Mouse (Mus musculus): ENCODE measurements around the gene Morn1.

Morn1 gene

GRCm38 (mm10) chr4:155138451-155138850 is 52.1 kb downstream of the Morn1 start:
- DNase-seq (ENCODE audit: extremely low read depth, low read depth): no peak

- DNase-seq (ENCODE audit: extremely low read depth, low read depth): no peak
These were observed 53.1 kb downstream of the Morn1 start for GRCm38 (mm10) chr4:155139281-155140045.

GRCm38 (mm10) chr4:155140150-155140549 is 53.8 kb downstream of the Morn1 start:
- DNase-seq (ENCODE audit: extremely low read depth, low read depth): no peak

- DNase-seq (ENCODE audit: extremely low read depth, low read depth): no peak
These were observed 54.5 kb downstream of the Morn1 start for GRCm38 (mm10) chr4:155140795-155141265.

GRCm38 (mm10) chr4:155142836-155143235 is 56.5 kb downstream of the Morn1 start:
- no peak for DNase-seq (ENCODE audit: extremely low read depth, low read depth)

GRCm38 (mm10) chr4:155143411-155143810 is 57.0 kb downstream of the Morn1 start:
- no peak for DNase-seq (ENCODE audit: extremely low read depth, low read depth)

GRCm38 (mm10) chr4:155143871-155144502 is 57.6 kb downstream of the Morn1 start:
- no peak for DNase-seq (ENCODE audit: extremely low read depth, low read depth)

GRCm38 (mm10) chr4:155144548-155145180 is 58.3 kb downstream of the Morn1 start:
- DNase-seq (ENCODE audit: extremely low read depth, low read depth): no peak

- no peak for DNase-seq (ENCODE audit: extremely low read depth, low read depth)
These were observed 59.9 kb downstream of the Morn1 start for GRCm38 (mm10) chr4:155146107-155146823.

GRCm38 (mm10) chr4:155148453-155148852 is 62.1 kb downstream of the Morn1 start:
- DNase-seq (ENCODE audit: extremely low read depth, low read depth): no peak

GRCm38 (mm10) chr4:155148910-155149698 is 62.7 kb downstream of the Morn1 start:
- DNase-seq (ENCODE audit: extremely low read depth, low read depth): no peak

GRCm38 (mm10) chr4:155149941-155150275 is 63.5 kb downstream of the Morn1 start:
- DNase-seq (ENCODE audit: extremely low read depth, low read depth): no peak

GRCm38 (mm10) chr4:155150276-155151113 is 64.1 kb downstream of the Morn1 start:
- DNase-seq (ENCODE audit: extremely low read depth, low read depth): no peak

- no peak for DNase-seq (ENCODE audit: extremely low read depth, low read depth)
These were observed 64.9 kb downstream of the Morn1 start for GRCm38 (mm10) chr4:155151221-155151788.

GRCm38 (mm10) chr4:155151845-155152244 is 65.5 kb downstream of the Morn1 start:
- DNase-seq (ENCODE audit: extremely low read depth, low read depth): no peak

- no peak for DNase-seq (ENCODE audit: extremely low read depth, low read depth)
These were observed 66.1 kb downstream of the Morn1 start for GRCm38 (mm10) chr4:155152476-155152875.

GRCm38 (mm10) chr4:155153389-155154072 is 67.2 kb downstream of the Morn1 start:
- DNase-seq (ENCODE audit: extremely low read depth, low read depth): no peak

GRCm38 (mm10) chr4:155154986-155155385 is 68.6 kb downstream of the Morn1 start:
- no peak for DNase-seq (ENCODE audit: extremely low read depth, low read depth)

- no peak for DNase-seq (ENCODE audit: extremely low read depth, low read depth)
These were observed 70.4 kb downstream of the Morn1 start for GRCm38 (mm10) chr4:155156734-155157133.
